Mouse (Mus musculus) 3T3-L1 (cell line): Measurements from ENCODE around the gene Wnt10a.
"Not testable (repeated sequence)": the region's sequence is repeated elsewhere in the genome, so short reads cannot be mapped to it uniquely, and the experiment has no call there.

Experiments
- DNase-seq: peaks from one replicate; pipeline ENCODE4 v3.0.0-alpha.2; 2015; ENCODE audit warnings: low read depth, low spot score

The Wnt10a gene

GRCm38 (mm10) chr1:74814931-74815647, 23.8 kb downstream of the Wnt10a start:
- DNase-seq = peak; percentile 53

- DNase-seq = not testable (repeated sequence)
Observed at GRCm38 (mm10) chr1:74815965-74816364, 24.6 kb downstream of the Wnt10a start.

- peak; percentile 91 for DNase-seq
Observed at GRCm38 (mm10) chr1:74816612-74817199, 25.4 kb downstream of the Wnt10a start.

GRCm38 (mm10) chr1:74817219-74817618, 25.9 kb downstream of the Wnt10a start:
- DNase-seq = no peak

GRCm38 (mm10) chr1:74818509-74818908, 27.2 kb downstream of the Wnt10a start:
- DNase-seq = no peak

- not testable (repeated sequence) for DNase-seq
Observed at GRCm38 (mm10) chr1:74823598-74823997, 32.3 kb downstream of the Wnt10a start.

GRCm38 (mm10) chr1:74824518-74825302, 33.4 kb downstream of the Wnt10a start:
- DNase-seq = no peak

GRCm38 (mm10) chr1:74830061-74830460, 38.7 kb downstream of the Wnt10a start:
- DNase-seq = no peak

- no peak for DNase-seq
Observed at GRCm38 (mm10) chr1:74833255-74833654, 41.9 kb downstream of the Wnt10a start.

- DNase-seq = no peak
Observed at GRCm38 (mm10) chr1:74843090-74843489, 51.8 kb downstream of the Wnt10a start.

GRCm38 (mm10) chr1:74846341-74846740, 55.0 kb downstream of the Wnt10a start:
- peak; percentile 9 for DNase-seq

GRCm38 (mm10) chr1:74848946-74849345, 57.6 kb downstream of the Wnt10a start:
- DNase-seq = no peak

- DNase-seq = no peak
Observed at GRCm38 (mm10) chr1:74850251-74850650, 58.9 kb downstream of the Wnt10a start.

GRCm38 (mm10) chr1:74851001-74851775, 59.9 kb downstream of the Wnt10a start:
- DNase-seq = no peak
